Mouse (Mus musculus) neural tube, embryonic 12.5 days (tissue): Measurements from ENCODE around the gene Gm960. TPM values are rescaled to one million over a fixed set of nuclear protein-coding genes. Genes with fewer than 3 reads are reported as not detected.

ENCODE experiments used
- microRNA-seq: library from miRNA; unstranded; fragments of <30 nt; microRNA quantifications from one replicate; pipeline ENCODE4, GENCODE M21; 2017
- polyA plus RNA-seq: library from polyadenylated mRNA; unstranded; fragments of >200 nt; fragmentation: Nextera tagmentation; extraction: Ambion mirVana; gene quantifications from 2 replicates; pipeline ENCODE4 v1.2.1, GENCODE M21; 2016

Gene Gm960
- polyA plus RNA-seq, 1 experiment from 2014 or later = 5.9 TPM

Small RNA genes lying within 50 kb of the gene (microRNA-seq; reads per million reads assigned to microRNA genes)
- gene Mir6986 = 1.7 reads per million

Other genes with a start within 250 kb of the Gm960 start
- gene Syt12, start 221.2 kb downstream of the Gm960 start, polyA plus RNA-seq = 1.7 and 1.9 TPM in 2 replicates
- not detected in 2 replicates for gene 2010003K11Rik, start 200.1 kb downstream of the Gm960 start, polyA plus RNA-seq
- gene Pcx, start 188.2 kb downstream of the Gm960 start, polyA plus RNA-seq = 22.6 and 23.5 TPM in 2 replicates
- gene Lrfn4, start 83.0 kb downstream of the Gm960 start, polyA plus RNA-seq = 15.6 and 17.9 TPM in 2 replicates
- gene Rce1, start 73.0 kb downstream of the Gm960 start, polyA plus RNA-seq = 56.1 and 60.5 TPM in 2 replicates
- 39.5 and 41.8 TPM in 2 replicates for gene Sptbn2, start 12.5 kb upstream of the Gm960 start, polyA plus RNA-seq
- gene Rbm4b, start 57.8 kb upstream of the Gm960 start, polyA plus RNA-seq = 157 and 164 TPM in 2 replicates
- gene Rbm4, start 95.2 kb upstream of the Gm960 start, polyA plus RNA-seq = 102 and 106 TPM in 2 replicates
- gene Gm21992, start 112.9 kb upstream of the Gm960 start, polyA plus RNA-seq = 28.1 and 34.7 TPM in 2 replicates
- gene Rbm14, start 113.0 kb upstream of the Gm960 start, polyA plus RNA-seq = 96.3 and 97.1 TPM in 2 replicates
- gene Ccs, start 140.7 kb upstream of the Gm960 start, polyA plus RNA-seq = 42.3 and 44.1 TPM in 2 replicates
- gene Ccdc87, start 140.7 kb upstream of the Gm960 start, polyA plus RNA-seq = 0.14 and 0.26 TPM in 2 replicates
- 59.0 and 61.8 TPM in 2 replicates for gene Ctsf, start 156.5 kb upstream of the Gm960 start, polyA plus RNA-seq
- gene Actn3, start 179.2 kb upstream of the Gm960 start, polyA plus RNA-seq = 3.3 TPM in 2 replicates
- 21.4 and 22.1 TPM in 2 replicates for gene Zdhhc24, start 180.0 kb upstream of the Gm960 start, polyA plus RNA-seq
- 8.1 and 10.5 TPM in 2 replicates for gene Bbs1, start 208.0 kb upstream of the Gm960 start, polyA plus RNA-seq
- gene Dpp3, start 229.6 kb upstream of the Gm960 start, polyA plus RNA-seq = 167 and 171 TPM in 2 replicates
- gene Peli3, start 244.5 kb upstream of the Gm960 start, polyA plus RNA-seq = 4.9 and 6.5 TPM in 2 replicates